Mouse (Mus musculus) ES-E14 (cell line): ENCODE measurements around the gene Plekhh2.

ENCODE experiments used
- CHD2 ChIP-seq: IDR thresholded peaks from 2 replicates; pipeline ENCODE4 v1.6.1; 2014; ENCODE audit warnings: mild to moderate bottlenecking, low read depth, low read length, inconsistent platforms
- HCFC1 ChIP-seq: IDR thresholded peaks from 2 replicates; pipeline ENCODE4 v1.6.1; 2012; ENCODE audit warnings: low read length, inconsistent platforms, borderline replicate concordance; ENCODE audit not compliant: insufficient read depth
- MAFK ChIP-seq: IDR thresholded peaks from 2 replicates; pipeline ENCODE4 v1.6.1; 2014; ENCODE audit warnings: mild to moderate bottlenecking, low read depth, low read length, inconsistent platforms; ENCODE audit not compliant: insufficient read depth
- ZC3H11A ChIP-seq: IDR thresholded peaks from 2 replicates; pipeline ENCODE4 v1.6.1; 2012; ENCODE audit warnings: low read depth, mild to moderate bottlenecking, inconsistent platforms, low read length, borderline replicate concordance
- ZNF384 ChIP-seq: IDR thresholded peaks from 2 replicates; pipeline ENCODE4 v1.6.1; 2012; ENCODE audit warnings: low read depth, low read length, inconsistent platforms

DNA sequence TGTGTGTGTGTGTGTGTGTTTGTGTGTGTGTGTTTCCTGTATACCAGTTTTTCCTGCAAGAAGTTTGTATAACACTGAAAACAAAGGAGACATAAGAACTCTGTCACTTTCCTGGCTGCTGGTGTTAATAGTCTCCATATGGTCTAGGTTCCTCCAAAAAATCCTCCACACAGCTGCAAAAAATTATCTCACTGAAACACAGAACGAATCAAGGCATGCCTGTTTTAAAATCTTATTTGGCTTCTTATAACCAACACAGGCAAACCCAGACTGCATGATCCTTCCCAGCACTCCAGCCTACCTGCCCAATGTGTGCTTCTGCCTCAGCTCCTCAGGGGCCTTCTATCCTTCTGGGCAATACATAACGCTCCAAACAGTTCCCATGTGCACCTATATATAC lies 111.2 kb downstream of the Plekhh2 start:
- TF ChIP-seq MAFK (no peak), CHD2 (no peak), HCFC1 (no peak), ZNF384 (no peak), ZC3H11A (no peak)
